Mouse (Mus musculus) R1 (cell line): ENCODE data around the gene Hs1bp3.
A peak's percentile ranks its signal among the peaks of the same experiment; 100 is the strongest.

Experiments
- DNase-seq: peaks from one replicate; pipeline ENCODE4 v3.0.0-alpha.2; 2018; ENCODE audit warnings: low read depth, low spot score

Gene Hs1bp3

GRCm38 (mm10) chr12:8336601-8337285 lies 23.5 kb downstream of the Hs1bp3 start:
- DNase-seq = no peak

GRCm38 (mm10) chr12:8337286-8338060 lies 24.2 kb downstream of the Hs1bp3 start:
- DNase-seq = peak; percentile 43

- DNase-seq = no peak
Observed at GRCm38 (mm10) chr12:8338491-8338890, 25.3 kb downstream of the Hs1bp3 start.

- no peak for DNase-seq
Observed at GRCm38 (mm10) chr12:8338918-8339317, 25.7 kb downstream of the Hs1bp3 start.

GRCm38 (mm10) chr12:8339591-8340319 lies 26.5 kb downstream of the Hs1bp3 start:
- DNase-seq = no peak

- DNase-seq = peak; percentile 54
Observed at GRCm38 (mm10) chr12:8341008-8341407, 27.8 kb downstream of the Hs1bp3 start.

GRCm38 (mm10) chr12:8343381-8343780 lies 30.1 kb downstream of the Hs1bp3 start:
- no peak for DNase-seq

GRCm38 (mm10) chr12:8344897-8345296 lies 31.7 kb downstream of the Hs1bp3 start:
- DNase-seq = no peak

- DNase-seq = no peak
Observed at GRCm38 (mm10) chr12:8345539-8345938, 32.3 kb downstream of the Hs1bp3 start.

- no peak for DNase-seq
Observed at GRCm38 (mm10) chr12:8347746-8348462, 34.7 kb downstream of the Hs1bp3 start.

- DNase-seq = no peak
Observed at GRCm38 (mm10) chr12:8348733-8349513, 35.7 kb downstream of the Hs1bp3 start.

- DNase-seq = peak; percentile 57
Observed at GRCm38 (mm10) chr12:8351025-8351903, 38.0 kb downstream of the Hs1bp3 start.

- no peak for DNase-seq
Observed at GRCm38 (mm10) chr12:8353071-8353470, 39.8 kb downstream of the Hs1bp3 start.

GRCm38 (mm10) chr12:8354187-8354586 lies 41.0 kb downstream of the Hs1bp3 start:
- no peak for DNase-seq

GRCm38 (mm10) chr12:8355011-8355410 lies 41.8 kb downstream of the Hs1bp3 start:
- peak; percentile 57 for DNase-seq

- DNase-seq = peak; percentile 22
Observed at GRCm38 (mm10) chr12:8357449-8357848, 44.2 kb downstream of the Hs1bp3 start.

- no peak for DNase-seq
Observed at GRCm38 (mm10) chr12:8358344-8358966, 45.2 kb downstream of the Hs1bp3 start.

GRCm38 (mm10) chr12:8359418-8360112 lies 46.3 kb downstream of the Hs1bp3 start:
- no peak for DNase-seq

GRCm38 (mm10) chr12:8361866-8362265 lies 48.6 kb downstream of the Hs1bp3 start:
- DNase-seq = no peak
